Mouse (Mus musculus) CH12.LX (cell line): Measurements from ENCODE around the gene Fcgr2b.

ENCODE experiments used
- CHD1 ChIP-seq: IDR thresholded peaks from 2 replicates; pipeline ENCODE4 v1.6.1; 2012; ENCODE audit warnings: low read depth, low read length, improper control_type of control experiment, inconsistent platforms
- CTCF ChIP-seq, 2 experiments: IDR thresholded peaks in 1 of 2; conservative IDR thresholded peaks in 1 of 2; 2 replicates each; pipeline ENCODE4 v1.5.1; 2011 to 2012; ENCODE audit warnings: low read depth in 2 of 2, low read length in 2 of 2, improper control_type of control experiment in 1 of 2, inconsistent platforms in 1 of 2, mild to moderate bottlenecking in 1 of 2, moderate library complexity in 1 of 2
- EP300 ChIP-seq: IDR thresholded peaks from 2 replicates; pipeline ENCODE4 v1.6.1; 2011; ENCODE audit warnings: low read length, improper control_type of control experiment
- GABPA ChIP-seq: IDR thresholded peaks from 2 replicates; pipeline ENCODE4 v1.6.1; 2012; ENCODE audit warnings: low read depth, low read length, improper control_type of control experiment, inconsistent platforms; ENCODE audit not compliant: insufficient replicate concordance
- MAX ChIP-seq: IDR thresholded peaks from 2 replicates; pipeline ENCODE4 v1.6.1; 2011; ENCODE audit warnings: low read length, improper control_type of control experiment
- MXI1 ChIP-seq: IDR thresholded peaks from 2 replicates; pipeline ENCODE4 v1.6.1; 2011; ENCODE audit warnings: mild to moderate bottlenecking, low read depth, low read length, improper control_type of control experiment
- POLR2A ChIP-seq: IDR thresholded peaks from 2 replicates; pipeline ENCODE4 v1.6.1; 2011; ENCODE audit warnings: low read depth, mild to moderate bottlenecking, improper control_type of control experiment, low read length
- RCOR1 ChIP-seq: conservative IDR thresholded peaks from 2 replicates; pipeline ENCODE4 v1.6.1; 2012; ENCODE audit warnings: low read depth, mild to moderate bottlenecking, inconsistent platforms, low read length, improper control_type of control experiment
- TCF12 ChIP-seq: IDR thresholded peaks from 2 replicates; pipeline ENCODE4 v1.6.1; 2014; ENCODE audit warnings: low read depth, mild to moderate bottlenecking, inconsistent platforms, low read length, improper control_type of control experiment
- USF1 ChIP-seq: IDR thresholded peaks from 2 replicates; pipeline ENCODE4 v1.6.1; 2014; ENCODE audit warnings: low read depth, mild to moderate bottlenecking, inconsistent platforms, low read length, improper control_type of control experiment
- ZC3H11A ChIP-seq: IDR thresholded peaks from 2 replicates; pipeline ENCODE4 v1.6.1; 2012; ENCODE audit warnings: low read depth, mild to moderate bottlenecking, inconsistent platforms, low read length, improper control_type of control experiment
- ZKSCAN1 ChIP-seq: IDR thresholded peaks from 2 replicates; pipeline ENCODE4 v1.6.1; 2012; ENCODE audit warnings: low read depth, inconsistent platforms, low read length, improper control_type of control experiment, borderline replicate concordance
- ZMIZ1 ChIP-seq: IDR thresholded peaks from 2 replicates; pipeline ENCODE4 v1.6.1; 2012; ENCODE audit warnings: low read depth, mild to moderate bottlenecking, inconsistent platforms, low read length, improper control_type of control experiment

DNA sequence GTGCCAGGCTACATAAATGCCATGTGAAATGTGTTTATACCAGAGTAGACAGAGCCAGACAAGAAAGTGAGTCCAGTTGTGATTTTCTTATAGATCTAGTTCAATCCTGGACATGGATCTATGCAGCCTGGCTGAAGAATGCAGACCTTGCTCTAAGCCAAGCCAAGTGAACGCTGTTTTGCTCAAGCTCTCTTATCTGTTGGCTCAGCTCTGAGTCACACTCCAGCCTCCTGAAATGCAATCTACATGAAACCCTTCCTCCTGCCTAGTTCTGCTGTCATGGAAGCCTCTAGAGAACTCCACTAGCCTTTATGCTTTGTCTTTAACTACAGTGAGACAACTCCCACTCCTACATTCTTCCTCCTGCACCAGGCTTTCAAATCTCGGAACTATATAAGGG is 14.0 kb downstream of the Fcgr2b start:
- no peak for TF ChIP-seq POLR2A
- TF ChIP-seq ZKSCAN1: no peak
- no peak for TF ChIP-seq RCOR1
- no peak for TF ChIP-seq CHD1
- no peak for TF ChIP-seq MXI1
- no peak for TF ChIP-seq EP300
- no peak for TF ChIP-seq CTCF (conservative IDR thresholded peaks at IDR 0.05 in 1 of 2, IDR thresholded peaks at IDR 0.05 in 1 of 2; ENCODE audit: low read depth in 2 of 2, low read length in 2 of 2)
- no peak for TF ChIP-seq MAX
- no peak for TF ChIP-seq ZC3H11A
- TF ChIP-seq GABPA: no peak
- TF ChIP-seq USF1: no peak
- no peak for TF ChIP-seq TCF12
- TF ChIP-seq ZMIZ1: no peak
